Mouse (Mus musculus): ENCODE measurements at regions not wholly inside any gene's neighbourhood (a gene's known extent, or its start where the extent isn't known, plus 50 kb on each side); places are given as distances from the start of the nearest gene placed in this dataset.
A peak's percentile ranks its signal among the peaks of the same experiment; 100 is the strongest.

DNA sequence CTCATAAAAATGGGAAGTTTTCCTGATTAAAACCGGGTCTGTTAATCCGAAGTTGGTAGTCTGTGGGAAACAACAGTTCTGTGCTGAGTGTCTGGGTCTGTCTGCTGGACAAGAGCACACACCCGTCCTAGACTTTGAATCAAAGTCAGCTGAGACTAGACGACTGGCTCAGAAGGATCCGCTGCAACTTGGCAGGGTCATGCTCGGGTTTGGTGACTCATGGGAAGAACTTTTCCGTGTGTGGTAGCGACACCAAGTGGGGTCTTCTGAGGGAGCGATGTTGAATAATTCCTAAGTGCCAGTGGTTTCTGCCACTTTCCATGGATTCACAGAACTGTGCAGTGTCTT is 248.9 kb downstream of the Ankrd50 start:
- Histone ChIP-seq H3K4me1 (replicated peaks; ENCODE audit: control insufficient read depth, insufficient read depth, low read length) (no peaks in the 10 kb centered on the region), H3K9ac (ENCODE audit: low read depth, low read length) (no peak overlapping the region), H3K4me3 (ENCODE audit: low read depth, low read length) (no peak overlapping the region), H3K27me3 (replicated peaks; ENCODE audit: control insufficient read depth, insufficient read depth, low read length) (no peaks in the 10 kb centered on the region), H3K9me3 (ENCODE audit: control insufficient read depth) (no peaks in the 10 kb centered on the region), H3K36me3 (ENCODE audit: control insufficient read depth, insufficient read depth) (no peaks in the 10 kb centered on the region), H3K27ac (ENCODE audit: low read depth, low read length) (no peak overlapping the region), H3K4me2 (replicated peaks; ENCODE audit: low read depth) (no peak overlapping the region; the same call in 1 of the 2 replicates)
- ATAC-seq: no peak
- TF ChIP-seq CTCF (IDR thresholded peaks at IDR 0.05; ENCODE audit: low read depth): peak; percentile 33
- WGBS: 71% methylated on average over 9 of the region's 9 CpGs

DNA sequence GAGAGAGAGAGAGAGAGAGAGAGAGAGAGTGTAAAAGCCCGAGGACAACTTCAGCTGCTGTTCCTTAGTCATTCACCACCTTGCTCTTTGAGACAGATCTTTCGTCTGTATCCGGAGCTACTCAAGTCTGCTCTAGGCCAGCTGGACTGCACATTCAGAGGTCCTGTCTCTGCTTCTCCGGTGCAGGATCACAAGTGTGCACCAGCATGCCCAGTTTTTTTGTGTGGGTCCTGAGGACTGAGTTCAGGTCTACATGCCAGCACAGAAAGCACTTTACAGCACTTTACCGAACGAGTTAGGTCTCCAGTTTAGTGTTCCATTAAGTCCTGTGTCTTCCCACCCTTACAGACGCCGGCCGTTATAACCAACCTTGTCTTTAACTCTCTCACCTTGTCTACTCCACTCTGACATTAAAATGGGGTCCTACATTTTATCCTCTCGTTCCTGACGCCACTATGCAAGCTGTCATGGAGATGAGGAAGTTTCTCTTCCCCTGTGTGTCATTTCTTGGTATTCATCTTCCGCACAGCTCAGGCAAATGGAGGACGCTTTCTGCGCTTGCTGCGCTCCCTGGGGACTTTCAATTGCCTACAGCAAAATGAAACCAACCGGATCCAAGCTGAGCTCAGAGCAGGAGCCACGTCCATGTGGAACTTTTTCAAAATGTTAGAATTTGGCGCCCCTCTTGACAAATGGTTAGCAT is 249.5 kb downstream of the Ankrd50 start:
- Histone ChIP-seq H3K9ac (ENCODE audit: low read depth, low read length) (no peak overlapping the region), H3K36me3 (ENCODE audit: control insufficient read depth, insufficient read depth) (no peaks in the 10 kb centered on the region), H3K4me1 (replicated peaks; ENCODE audit: control insufficient read depth, insufficient read depth, low read length) (no peaks in the 10 kb centered on the region), H3K27me3 (replicated peaks; ENCODE audit: control insufficient read depth, insufficient read depth, low read length) (no peaks in the 10 kb centered on the region), H3K4me3 (ENCODE audit: low read depth, low read length) (no peak overlapping the region), H3K4me2 (replicated peaks; ENCODE audit: low read depth) (no peak overlapping the region; the same call in 1 of the 2 replicates), H3K9me3 (ENCODE audit: control insufficient read depth) (no peaks in the 10 kb centered on the region), H3K27ac (ENCODE audit: low read depth, low read length) (no peak overlapping the region)
- no peak for ATAC-seq
- 70% methylated on average over 18 of the region's 18 CpGs for WGBS
- TF ChIP-seq CTCF (IDR thresholded peaks at IDR 0.05; ENCODE audit: low read depth): no peak

GRCm38 (mm10) chr3:38234534-38234933 is 250.1 kb downstream of the Ankrd50 start:
- Histone ChIP-seq H3K36me3 (ENCODE audit: control insufficient read depth, insufficient read depth) (no peaks in the 10 kb centered on the region), H3K4me2 (replicated peaks; ENCODE audit: low read depth) (no peak overlapping the region), H3K9me3 (ENCODE audit: control insufficient read depth) (no peaks in the 10 kb centered on the region), H3K4me1 (replicated peaks; ENCODE audit: control insufficient read depth, insufficient read depth, low read length) (no peaks in the 10 kb centered on the region), H3K27me3 (replicated peaks; ENCODE audit: control insufficient read depth, insufficient read depth, low read length) (no peaks in the 10 kb centered on the region), H3K27ac (ENCODE audit: low read depth, low read length) (no peak overlapping the region), H3K4me3 (ENCODE audit: low read depth, low read length) (no peak overlapping the region), H3K9ac (ENCODE audit: low read depth, low read length) (no peak overlapping the region)
- WGBS: 66% methylated on average over 4 of the region's 4 CpGs
- TF ChIP-seq CTCF (IDR thresholded peaks at IDR 0.05; ENCODE audit: low read depth): no peak
- ATAC-seq: no peak

GRCm38 (mm10) chr3:38234006-38234405 is 250.6 kb downstream of the Ankrd50 start:
- Histone ChIP-seq H3K27me3 (replicated peaks; ENCODE audit: control insufficient read depth, insufficient read depth, low read length) (no peaks in the 10 kb centered on the region), H3K4me3 (ENCODE audit: low read depth, low read length) (no peak overlapping the region), H3K9ac (ENCODE audit: low read depth, low read length) (no peak overlapping the region), H3K9me3 (ENCODE audit: control insufficient read depth) (no peaks in the 10 kb centered on the region), H3K36me3 (ENCODE audit: control insufficient read depth, insufficient read depth) (no peaks in the 10 kb centered on the region), H3K4me2 (replicated peaks; ENCODE audit: low read depth) (no peak overlapping the region), H3K4me1 (replicated peaks; ENCODE audit: control insufficient read depth, insufficient read depth, low read length) (no peaks in the 10 kb centered on the region), H3K27ac (ENCODE audit: low read depth, low read length) (no peak overlapping the region)
- ATAC-seq: no peak
- WGBS: 55% methylated on average over 2 of the region's 2 CpGs
- TF ChIP-seq CTCF (IDR thresholded peaks at IDR 0.05; ENCODE audit: low read depth): no peak

- 79% methylated on average over 3 of the region's 3 CpGs for WGBS
- no peak overlapping the region for H3K4me2 ChIP-seq (replicated peaks; ENCODE audit: low read depth)
- H3K36me3 ChIP-seq (ENCODE audit: control insufficient read depth, insufficient read depth): no peaks in the 10 kb centered on the region
- no peak overlapping the region for H3K9ac ChIP-seq (ENCODE audit: low read depth, low read length)
- ATAC-seq: no peak
- no peaks in the 10 kb centered on the region for H3K9me3 ChIP-seq (ENCODE audit: control insufficient read depth)
- no peaks in the 10 kb centered on the region for H3K4me1 ChIP-seq (replicated peaks; ENCODE audit: control insufficient read depth, insufficient read depth, low read length)
- no peak overlapping the region for H3K27ac ChIP-seq (ENCODE audit: low read depth, low read length)
- no peak overlapping the region for H3K4me3 ChIP-seq (ENCODE audit: low read depth, low read length)
- no peak for TF ChIP-seq CTCF (IDR thresholded peaks at IDR 0.05; ENCODE audit: low read depth)
- no peaks in the 10 kb centered on the region for H3K27me3 ChIP-seq (replicated peaks; ENCODE audit: control insufficient read depth, insufficient read depth, low read length)
These were observed 251.6 kb downstream of the Ankrd50 start for GRCm38 (mm10) chr3:38233091-38233490.

- Histone ChIP-seq H3K4me1 (replicated peaks; ENCODE audit: control insufficient read depth, insufficient read depth, low read length) (no peaks in the 10 kb centered on the region), H3K27ac (ENCODE audit: low read depth, low read length) (peak overlapping the region; percentile 35; the same call in 1 of the 2 replicates), H3K4me2 (replicated peaks; ENCODE audit: low read depth) (no peak overlapping the region), H3K27me3 (replicated peaks; ENCODE audit: control insufficient read depth, insufficient read depth, low read length) (no peaks in the 10 kb centered on the region), H3K9ac (ENCODE audit: low read depth, low read length) (no peak overlapping the region), H3K9me3 (ENCODE audit: control insufficient read depth) (no peaks in the 10 kb centered on the region), H3K4me3 (ENCODE audit: low read depth, low read length) (no peak overlapping the region), H3K36me3 (ENCODE audit: control insufficient read depth, insufficient read depth) (no peaks in the 10 kb centered on the region)
- no peak for TF ChIP-seq CTCF (IDR thresholded peaks at IDR 0.05; ENCODE audit: low read depth)
- ATAC-seq: no peak
- 56% methylated on average over 15 of the region's 15 CpGs for WGBS
These were observed 252.2 kb downstream of the Ankrd50 start for GRCm38 (mm10) chr3:38232111-38233076.
